Mouse (Mus musculus): ENCODE data around the gene Fam76b.

Gene Fam76b

DNA sequence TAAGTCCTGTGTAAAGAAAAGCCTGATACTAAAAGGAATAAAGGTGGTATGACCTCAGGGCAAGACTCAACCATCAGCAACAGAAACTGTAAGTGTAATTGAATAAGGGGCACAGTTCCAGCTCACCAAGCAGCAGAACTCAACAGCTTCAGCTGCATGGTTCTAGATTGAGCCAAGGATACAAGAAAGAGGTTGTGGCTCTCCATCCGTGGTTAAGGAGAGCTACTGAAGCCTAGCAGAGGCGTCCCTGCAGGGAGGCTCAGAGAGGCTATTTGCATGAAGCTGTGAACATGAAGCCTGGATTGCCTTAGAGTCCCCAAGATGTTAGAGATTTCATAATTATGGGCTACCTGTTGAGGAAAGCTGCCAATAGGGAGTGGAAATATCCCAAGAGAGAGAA is 40.1 kb downstream of the Fam76b start:
- DNase-seq (ENCODE audit: low read depth, low spot score): no peak

- no peak for DNase-seq (ENCODE audit: low read depth, low spot score)
Measured at GRCm38 (mm10) chr9:13871631-13872030, 44.1 kb downstream of the Fam76b start.

DNA sequence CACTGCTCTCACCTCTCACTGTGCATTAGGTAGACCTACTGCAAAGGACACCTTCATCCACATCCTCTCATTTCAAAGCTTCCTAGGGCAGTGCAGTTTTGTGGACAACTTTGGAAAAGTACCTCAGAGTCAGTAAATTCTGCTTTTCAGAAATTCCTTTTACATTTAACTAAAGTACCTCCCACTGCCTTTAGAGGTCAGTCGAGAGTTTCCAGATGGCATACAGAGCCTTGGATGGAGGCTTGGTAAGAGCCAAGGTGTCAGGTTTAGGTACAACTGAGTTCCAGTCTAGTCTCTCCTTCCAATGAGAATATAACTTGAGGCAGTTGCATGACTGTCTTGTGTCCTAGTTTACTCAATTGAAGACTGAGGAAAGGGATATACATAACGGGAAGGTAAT is 46.8 kb downstream of the Fam76b start:
- peak; percentile 38 for DNase-seq (ENCODE audit: low read depth, low spot score)

DNA sequence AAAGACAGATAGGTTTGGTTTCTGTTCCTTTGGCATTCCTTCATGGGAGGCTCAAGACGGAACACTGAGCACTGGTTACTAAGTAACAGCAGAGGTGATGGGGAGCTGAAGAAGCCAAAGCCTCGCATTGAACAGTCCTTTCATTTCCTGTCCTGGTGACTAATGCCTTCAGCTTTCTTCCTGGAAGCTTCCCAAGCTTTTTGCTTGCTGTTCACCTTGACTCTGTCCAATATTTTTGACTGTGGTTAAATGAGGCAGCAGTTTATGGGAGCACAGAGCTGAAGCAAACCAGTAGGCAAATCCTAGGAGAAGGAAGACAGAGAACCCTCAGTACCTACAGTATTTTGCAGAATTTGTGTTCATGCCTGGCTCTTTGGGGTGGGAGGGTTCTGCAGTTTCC is 47.8 kb downstream of the Fam76b start:
- DNase-seq (ENCODE audit: low read depth, low spot score): no peak

DNA sequence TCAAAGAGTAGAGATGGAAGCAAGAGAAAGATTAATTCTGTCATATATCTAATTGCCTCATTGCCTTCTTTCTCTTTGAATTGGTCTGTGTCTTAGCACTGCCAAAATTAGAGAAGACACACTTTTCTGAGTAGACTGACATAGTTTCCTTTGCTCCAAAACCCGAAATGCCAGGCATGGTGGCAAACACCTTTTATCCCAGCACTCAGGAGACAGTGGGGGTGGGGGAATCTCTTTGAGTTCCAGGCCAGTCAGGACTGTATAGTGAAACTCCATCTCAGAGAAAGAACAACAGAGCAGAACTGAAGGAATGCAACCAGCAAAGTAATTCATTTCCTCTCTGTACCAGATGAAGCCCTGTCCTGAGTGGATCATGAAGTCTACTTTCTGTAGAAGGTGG is 53.2 kb downstream of the Fam76b start:
- no peak for DNase-seq (ENCODE audit: low read depth, low spot score)

DNA sequence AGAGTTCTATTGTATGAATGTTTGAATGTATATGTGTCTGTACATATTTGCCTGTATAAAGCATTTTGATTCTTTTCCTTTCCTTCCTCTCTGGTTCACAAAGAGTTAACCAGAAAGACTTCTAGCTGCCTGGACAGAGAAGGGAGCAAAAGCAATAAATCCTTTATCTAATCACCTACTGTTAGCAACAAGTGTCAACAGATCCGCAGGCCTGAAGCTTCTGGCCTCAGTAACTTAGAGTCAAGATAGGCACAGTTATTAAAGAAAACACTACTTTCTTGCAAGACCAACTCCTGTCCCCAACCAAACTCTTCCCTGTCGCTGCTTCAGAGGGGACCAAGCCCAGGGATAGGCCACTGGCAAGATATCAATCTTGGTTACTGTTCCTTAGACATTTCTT is 55.0 kb downstream of the Fam76b start:
- DNase-seq (ENCODE audit: low read depth, low spot score): no peak

DNA sequence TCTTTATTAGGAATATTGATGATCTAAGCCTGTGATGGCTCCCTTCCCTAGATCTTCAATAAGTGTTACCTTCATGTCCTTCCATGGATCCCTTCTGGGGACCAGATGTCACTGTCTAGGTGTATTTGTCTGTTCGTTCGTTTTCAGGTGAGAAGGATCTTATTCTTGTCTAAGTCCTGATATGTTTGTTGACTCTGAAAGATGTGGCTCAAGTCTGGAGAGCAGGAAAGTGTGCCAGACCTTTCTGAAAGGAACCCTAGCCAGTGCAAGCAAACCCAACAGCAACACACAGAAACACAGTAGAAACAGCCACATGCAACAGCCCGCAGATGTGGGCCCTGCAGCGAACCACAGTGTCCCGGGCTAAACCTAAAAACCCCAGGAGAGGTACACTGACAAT is 61.5 kb downstream of the Fam76b start:
- no peak for DNase-seq (ENCODE audit: low read depth, low spot score)

DNA sequence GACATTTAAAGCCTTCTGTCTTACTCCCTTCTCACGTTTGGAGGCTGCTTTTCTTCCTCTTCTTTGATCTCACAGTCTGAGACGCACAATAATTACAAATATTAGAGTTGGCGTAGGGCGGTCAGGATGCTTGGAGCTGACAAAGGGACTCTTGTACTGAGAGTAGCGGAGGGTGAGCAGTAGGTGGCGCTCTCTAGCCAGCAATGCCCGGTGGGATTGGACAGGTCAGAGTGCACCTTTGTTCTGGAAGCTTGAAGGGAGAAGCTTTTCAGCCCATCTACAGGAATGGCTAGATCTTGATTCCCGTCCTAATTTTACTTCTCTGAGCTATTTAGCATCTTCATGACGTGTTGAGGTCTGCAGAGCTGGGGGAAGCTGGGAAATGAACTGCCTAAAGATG is 62.1 kb downstream of the Fam76b start:
- peak; percentile 73 for DNase-seq (ENCODE audit: low read depth, low spot score)

GRCm38 (mm10) chr9:13890171-13890570 is 62.7 kb downstream of the Fam76b start:
- DNase-seq (ENCODE audit: low read depth, low spot score): no peak

GRCm38 (mm10) chr9:13891888-13892287 is 64.4 kb downstream of the Fam76b start:
- DNase-seq (ENCODE audit: low read depth, low spot score): peak; percentile 43

DNA sequence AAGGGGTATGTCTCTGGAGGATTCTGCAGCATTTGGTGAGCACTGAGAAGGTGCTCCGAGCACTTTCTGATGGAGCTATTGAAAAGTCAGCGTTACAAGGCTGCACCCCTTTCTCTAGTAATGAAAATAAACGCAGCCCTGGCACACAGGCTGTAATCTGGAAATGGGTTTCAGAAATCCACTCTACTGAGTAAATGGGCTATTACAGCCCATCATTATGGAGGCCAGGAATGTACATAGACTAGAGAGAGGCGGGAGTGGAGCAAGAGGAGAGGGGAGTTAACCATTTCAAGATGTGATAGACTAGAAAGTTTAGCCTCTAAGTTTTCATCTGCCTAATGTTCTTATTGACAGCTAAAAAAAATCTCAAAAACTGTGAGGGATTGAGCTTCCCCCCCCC is 65.5 kb downstream of the Fam76b start:
- no peak for DNase-seq (ENCODE audit: low read depth, low spot score)

- DNase-seq (ENCODE audit: low read depth, low spot score): no peak
Measured at GRCm38 (mm10) chr9:13894491-13894890, 67.0 kb downstream of the Fam76b start.

DNA sequence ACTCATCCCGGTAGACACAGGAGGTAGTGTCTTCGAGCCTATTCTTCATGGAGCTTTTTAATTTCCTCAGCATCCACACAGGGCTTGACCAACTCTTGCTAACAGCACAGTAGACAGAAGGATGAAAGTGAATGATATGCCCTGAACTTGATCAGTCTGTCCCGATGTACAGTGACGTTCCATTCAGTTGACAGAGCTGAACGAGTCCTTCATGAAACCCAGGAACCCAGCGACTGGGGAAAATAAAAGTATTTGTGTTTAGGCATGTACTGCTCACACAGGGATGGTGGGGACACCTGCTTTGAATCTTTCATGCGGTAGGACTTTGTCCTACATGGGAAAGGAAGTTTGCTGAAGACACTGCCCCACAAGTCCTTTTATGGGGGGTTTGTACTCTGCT is 67.4 kb downstream of the Fam76b start:
- DNase-seq (ENCODE audit: low read depth, low spot score): no peak

DNA sequence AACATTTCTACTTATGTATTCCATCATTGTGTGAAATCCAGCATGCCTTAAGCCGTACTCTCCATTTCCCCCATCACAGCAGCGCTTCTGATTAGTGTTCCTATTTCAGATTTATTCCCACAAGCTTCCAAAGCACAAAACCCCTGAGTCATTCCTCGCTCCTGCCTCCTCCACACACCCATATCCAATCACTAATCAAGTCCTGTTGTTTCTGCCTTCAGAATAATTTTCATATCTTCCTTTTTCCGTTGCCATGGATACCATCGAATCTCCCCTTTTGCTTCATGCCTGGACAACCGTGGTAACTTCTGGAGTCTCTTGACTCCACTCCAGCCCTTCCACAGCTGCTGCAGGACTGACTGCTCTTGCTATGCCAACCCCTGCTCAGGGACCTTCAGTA is 68.5 kb downstream of the Fam76b start:
- no peak for DNase-seq (ENCODE audit: low read depth, low spot score)

- no peak for DNase-seq (ENCODE audit: low read depth, low spot score)
Measured at GRCm38 (mm10) chr9:13898510-13899305, 71.2 kb downstream of the Fam76b start.

DNA sequence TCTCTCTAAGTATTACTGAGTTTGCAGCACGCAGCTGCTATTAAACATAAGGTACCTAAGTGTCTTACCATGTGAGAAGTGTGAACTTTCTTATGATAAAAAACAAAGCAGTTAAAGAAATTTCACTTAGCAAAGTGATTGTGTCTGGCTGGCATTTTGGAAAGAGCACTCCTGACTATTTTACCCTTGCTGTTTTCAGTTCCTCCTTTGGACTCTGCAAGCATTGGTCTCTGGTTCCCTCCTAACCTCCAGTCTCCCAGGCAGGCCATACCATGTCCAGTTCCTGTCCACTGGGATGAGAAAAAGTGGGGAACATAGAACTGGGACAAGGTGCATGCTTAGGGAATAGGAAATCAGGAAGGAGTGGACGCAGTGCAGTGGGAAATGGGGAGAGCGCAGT is 74.5 kb downstream of the Fam76b start:
- DNase-seq (ENCODE audit: low read depth, low spot score): no peak

- no peak for DNase-seq (ENCODE audit: low read depth, low spot score)
Measured at GRCm38 (mm10) chr9:13904091-13904779, 76.7 kb downstream of the Fam76b start.
